Mouse (Mus musculus) kidney, postnatal 36 days (tissue): Measurements from ENCODE around the gene Tmcc3.

Source experiments
- DNase-seq, 2 experiments: peaks; one replicate each; pipeline ENCODE4 v3.0.0; 2021 to 2022; ENCODE audit warnings: mixed read lengths in 2 of 2

Tmcc3 gene

GRCm38 (mm10) chr10:94332358-94333137 is 20.8 kb downstream of the Tmcc3 start:
- DNase-seq, result no peak

GRCm38 (mm10) chr10:94333328-94333727 is 21.6 kb downstream of the Tmcc3 start:
- DNase-seq, result no peak

GRCm38 (mm10) chr10:94335047-94335446 is 23.3 kb downstream of the Tmcc3 start:
- no peak for DNase-seq

GRCm38 (mm10) chr10:94336071-94336470 is 24.3 kb downstream of the Tmcc3 start:
- no peak for DNase-seq

- DNase-seq, result no peak
Measured at GRCm38 (mm10) chr10:94341501-94341900, 29.8 kb downstream of the Tmcc3 start.

- DNase-seq, result no peak
Measured at GRCm38 (mm10) chr10:94342256-94342655, 30.5 kb downstream of the Tmcc3 start.

- no peak for DNase-seq
Measured at GRCm38 (mm10) chr10:94343581-94343980, 31.8 kb downstream of the Tmcc3 start.

- DNase-seq, result no peak
Measured at GRCm38 (mm10) chr10:94344631-94345417, 33.1 kb downstream of the Tmcc3 start.

GRCm38 (mm10) chr10:94345509-94346252 is 33.9 kb downstream of the Tmcc3 start:
- no peak for DNase-seq

GRCm38 (mm10) chr10:94346596-94346995 is 34.8 kb downstream of the Tmcc3 start:
- DNase-seq, result no peak

- DNase-seq, result no peak
Measured at GRCm38 (mm10) chr10:94347296-94347695, 35.5 kb downstream of the Tmcc3 start.

GRCm38 (mm10) chr10:94347959-94348358 is 36.2 kb downstream of the Tmcc3 start:
- no peak for DNase-seq

- DNase-seq, result peak in 1 of 2 experiments; percentile 8
Measured at GRCm38 (mm10) chr10:94350207-94350606, 38.5 kb downstream of the Tmcc3 start.

GRCm38 (mm10) chr10:94350896-94351661 is 39.3 kb downstream of the Tmcc3 start:
- no peak for DNase-seq

GRCm38 (mm10) chr10:94352172-94352876 is 40.6 kb downstream of the Tmcc3 start:
- DNase-seq, result no peak

GRCm38 (mm10) chr10:94352877-94353853 is 41.4 kb downstream of the Tmcc3 start:
- DNase-seq, result no peak

GRCm38 (mm10) chr10:94354005-94354404 is 42.3 kb downstream of the Tmcc3 start:
- no peak for DNase-seq

- DNase-seq, result no peak
Measured at GRCm38 (mm10) chr10:94354427-94354826, 42.7 kb downstream of the Tmcc3 start.

GRCm38 (mm10) chr10:94356504-94357169 is 44.9 kb downstream of the Tmcc3 start:
- peak in 1 of 2 experiments; percentile 16 for DNase-seq

GRCm38 (mm10) chr10:94360664-94361063 is 48.9 kb downstream of the Tmcc3 start:
- no peak for DNase-seq
